ENCODE assay signal across 8 mouse cellular contexts in genomic region chr13:54331825-54332675, GRCm38 (mm10). TPM values are rescaled to one million over a fixed set of nuclear protein-coding genes. Genes with fewer than 3 reads are reported as not detected.
A peak's percentile ranks its signal among the peaks of the same experiment; 100 is the strongest.
DNase-seq lines count a peak whose midpoint lies in the region; ATAC-seq lines count a peak whose summit lies in the region.

No protein-coding gene starts in this region.

- H3K27ac ChIP-seq in embryonic facial prominence, embryonic 10.5 days (replicated peaks), result peak overlapping the region; percentile 85
- H3K27ac ChIP-seq in lung, embryonic 16.5 days (ENCODE audit: low read length), result peak overlapping the region; percentile 85

- peak overlapping the region; percentile 30; the same call in 1 of the 2 replicates for H3K4me2 ChIP-seq in lung, embryonic 16.5 days (ENCODE audit: low read depth, low read length)

- H3K4me3 ChIP-seq in embryonic facial prominence, embryonic 10.5 days, result no peak overlapping the region
- no peak overlapping the region for H3K4me3 ChIP-seq in lung, embryonic 16.5 days (ENCODE audit: low read length)

- ATAC-seq in lung, embryonic 16.5 days (ENCODE audit: low read depth), result peak; percentile 92

- WGBS in embryonic facial prominence, embryonic 10.5 days, result 59% methylated on average over 22 of the region's 22 CpGs
- WGBS in lung, embryonic 16.5 days, result 44% methylated on average over 22 of the region's 22 CpGs

- H3K9ac ChIP-seq in lung, embryonic 16.5 days (ENCODE audit: low read length), result no peak overlapping the region; the same call in 1 of the 2 replicates

- no peaks in the 10 kb centered on the region for H3K27me3 ChIP-seq in embryonic facial prominence, embryonic 10.5 days (replicated peaks; ENCODE audit: low read depth, poor library complexity, severe bottlenecking)
- no peaks in the 10 kb centered on the region for H3K27me3 ChIP-seq in lung, embryonic 16.5 days (ENCODE audit: control insufficient read depth, insufficient read depth, low read depth, low read length)

- peaks cover 66% of the 10 kb centered on the region for H3K4me1 ChIP-seq in embryonic facial prominence, embryonic 10.5 days
- peaks cover 16% of the 10 kb centered on the region for H3K4me1 ChIP-seq in lung, embryonic 16.5 days (replicated peaks; ENCODE audit: control insufficient read depth, insufficient read depth, low read length)

- H3K9me3 ChIP-seq in embryonic facial prominence, embryonic 10.5 days, result no peaks in the 10 kb centered on the region
- H3K9me3 ChIP-seq in lung, embryonic 16.5 days (ENCODE audit: control insufficient read depth, low read length), result no peaks in the 10 kb centered on the region

- H3K36me3 ChIP-seq in embryonic facial prominence, embryonic 10.5 days (replicated peaks), result no peaks in the 10 kb centered on the region
- no peaks in the 10 kb centered on the region for H3K36me3 ChIP-seq in lung, embryonic 16.5 days (ENCODE audit: control insufficient read depth, insufficient read depth, low read length)

- peak; percentile 6 for DNase-seq in ES-CJ7 (ENCODE audit: low read depth, low spot score)
- peak; percentile 90 for DNase-seq in embryonic facial prominence, embryonic 10.5 days (ENCODE audit: low spot score)
- DNase-seq in heart, adult 9 months (ENCODE audit: low spot score in 2 of 2), result peak; percentile 89 to 91
- peak; percentile 27 to 30 for DNase-seq in kidney, adult 8-10 months
- DNase-seq in right cerebral cortex, adult 18-20 months, result peak; percentile 64
- DNase-seq in thymus, postnatal 0 days (ENCODE audit: low spot score), result no peak
- no peak for DNase-seq in c-Kit-positive CD71-positive TER-119-positive erythroid progenitor cells, embryonic 14.5 days (ENCODE audit: low spot score)

RNA-seq across cellular contexts. Expression of gene Cplx2, which starts 39.1 kb away (rescaled TPM):
- 5.0 and 6.9 TPM in 2 replicates for polyA plus RNA-seq in embryonic facial prominence, embryonic 10.5 days (2016; fragmentation: Nextera tagmentation; extraction: Ambion mirVana)
- polyA plus RNA-seq in lung, embryonic 16.5 days (2015; fragmentation: Nextera tagmentation; extraction: Ambion mirVana), result 5.0 and 5.3 TPM in 2 replicates
- polyA plus RNA-seq in thymus, postnatal 0 days (2015; fragmentation: Nextera tagmentation; extraction: Ambion mirVana), result 0.49 and 0.50 TPM in 2 replicates

Comparison
In these comparisons a context has a peak if more than half of its experiments do, and no peak if none do; other contexts are left out.
1. DNase-seq: peak in ES-CJ7 (single experiment), embryonic facial prominence, embryonic 10.5 days (single experiment), heart, adult 9 months (2 of 2), kidney, adult 8-10 months (2 of 2) and right cerebral cortex, adult 18-20 months (single experiment); none in thymus, postnatal 0 days (single experiment) and c-Kit-positive CD71-positive TER-119-positive erythroid progenitor cells, embryonic 14.5 days (single experiment).